Mouse (Mus musculus) brain, adult 10 weeks (tissue): ENCODE data around the gene Gnai1. TPM values are rescaled to one million over a fixed set of nuclear protein-coding genes. Genes with fewer than 3 reads are reported as not detected.

Experiments
- polyA plus RNA-seq: library from polyadenylated mRNA; stranded (reverse); fragments of 350-450 nt; fragmentation: Illumina TruSeq; extraction: RNeasy Lipid Tissue Mini Kit (QIAGEN cat#74804); gene quantifications from one replicate; pipeline ENCODE4 v1.2.3, GENCODE M21; 2015; ENCODE audit warnings: low read depth, low replicate concordance

Gene Gnai1
- polyA plus RNA-seq = 161 TPM

GRCm38 (mm10) chr5:18360281-18360819 is at the start of gene Gnai1:
Gene Gnai1, minus strand, starts transcription at chr5:18360355.

